Mouse (Mus musculus): ENCODE measurements around the gene Efr3b. TPM values are rescaled to one million over a fixed set of nuclear protein-coding genes. Genes with fewer than 3 reads are reported as not detected.

Efr3b gene
- polyA plus RNA-seq, 1 experiment, result 0.97 TPM

- no peak for DNase-seq (ENCODE audit: low read depth in 1 of 2, low spot score in 2 of 2)
- Histone ChIP-seq H3K4me3 (ENCODE audit: extremely low read depth, insufficient read depth, insufficient read length) (no peak overlapping the region), H3K27ac (ENCODE audit: insufficient read depth, low read length) (no peak overlapping the region), H3K27me3 (ENCODE audit: control insufficient read depth, insufficient read depth, low read length) (no peaks in the 10 kb centered on the region), H3K4me1 (ENCODE audit: control insufficient read depth, insufficient read depth, insufficient read length) (no peaks in the 10 kb centered on the region), H3K36me3 (ENCODE audit: control insufficient read depth, insufficient read depth, low read length) (no peaks in the 10 kb centered on the region)
- 18% methylated on average over 7 of the region's 7 CpGs for WGBS
- no peak for TF ChIP-seq POLR2A (IDR thresholded peaks at IDR 0.05; ENCODE audit: low read depth, low read length)
- no peak for TF ChIP-seq CTCF (IDR thresholded peaks at IDR 0.05; ENCODE audit: extremely low read depth, insufficient read depth, insufficient read length, insufficient replicate concordance)
Measured at GRCm38 (mm10) chr12:4022845-4023244, 15.9 kb downstream of the Efr3b start.

GRCm38 (mm10) chr12:4020505-4020904 is 18.2 kb downstream of the Efr3b start:
- TF ChIP-seq POLR2A (IDR thresholded peaks at IDR 0.05; ENCODE audit: low read depth, low read length) (no peak), CTCF (IDR thresholded peaks at IDR 0.05; ENCODE audit: extremely low read depth, insufficient read depth, insufficient read length, insufficient replicate concordance) (no peak)
- Histone ChIP-seq H3K36me3 (ENCODE audit: control insufficient read depth, insufficient read depth, low read length) (no peaks in the 10 kb centered on the region), H3K27ac (ENCODE audit: insufficient read depth, low read length) (no peak overlapping the region), H3K27me3 (ENCODE audit: control insufficient read depth, insufficient read depth, low read length) (no peaks in the 10 kb centered on the region), H3K4me3 (ENCODE audit: extremely low read depth, insufficient read depth, insufficient read length) (no peak overlapping the region), H3K4me1 (ENCODE audit: control insufficient read depth, insufficient read depth, insufficient read length) (no peaks in the 10 kb centered on the region)
- no peak for DNase-seq (ENCODE audit: low read depth in 1 of 2, low spot score in 2 of 2)
- 71% methylated on average over 8 of the region's 8 CpGs for WGBS

DNA sequence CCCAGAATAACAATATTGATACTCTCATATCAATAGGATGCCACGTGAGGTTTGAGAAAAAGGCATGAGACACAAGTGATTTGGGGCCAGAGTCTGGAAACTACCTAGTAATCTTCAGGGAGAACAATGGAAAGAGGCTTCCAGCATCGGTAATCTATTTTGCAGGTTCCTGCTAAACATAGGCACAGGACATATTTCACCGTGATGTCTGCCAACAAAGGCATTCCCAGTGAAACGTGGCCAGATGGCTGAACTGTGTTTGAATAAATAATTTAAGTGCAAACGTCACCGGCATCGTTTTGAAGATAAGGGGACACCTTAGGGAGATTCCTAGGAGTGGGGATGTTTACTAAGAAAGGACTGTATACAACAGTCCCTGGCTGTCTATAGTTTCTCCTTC is 22.4 kb downstream of the Efr3b start:
- no peak for DNase-seq (ENCODE audit: low read depth in 1 of 2, low spot score in 2 of 2)
- 68% methylated on average over 7 of the region's 7 CpGs for WGBS

DNA sequence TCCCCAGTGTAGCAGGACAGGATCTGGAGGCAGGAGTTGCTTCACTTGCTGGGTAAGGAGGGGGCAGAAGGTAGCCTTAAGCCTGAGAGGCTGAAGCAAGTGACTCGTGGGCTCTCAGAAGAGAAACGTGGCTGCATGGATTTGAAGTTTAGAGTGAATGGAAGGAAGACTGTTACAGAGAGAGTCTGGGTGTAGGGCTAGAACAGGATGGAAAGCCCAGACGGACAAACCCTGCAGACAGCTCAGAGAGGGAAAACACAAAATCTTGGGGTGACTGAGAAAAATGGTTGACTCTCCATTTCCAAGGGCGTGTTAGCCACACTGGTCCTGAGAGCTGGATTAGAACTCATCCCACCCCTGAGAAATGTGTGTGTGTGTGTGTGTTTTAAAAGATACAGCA is 23.0 kb downstream of the Efr3b start:
- H3K4me1 ChIP-seq (ENCODE audit: control insufficient read depth, insufficient read depth, insufficient read length), result no peaks in the 10 kb centered on the region
- H3K36me3 ChIP-seq (ENCODE audit: control insufficient read depth, insufficient read depth, low read length), result no peaks in the 10 kb centered on the region
- TF ChIP-seq CTCF (IDR thresholded peaks at IDR 0.05; ENCODE audit: extremely low read depth, insufficient read depth, insufficient read length, insufficient replicate concordance) (no peak), POLR2A (IDR thresholded peaks at IDR 0.05; ENCODE audit: low read depth, low read length) (no peak)
- no peak for DNase-seq (ENCODE audit: low read depth in 1 of 2, low spot score in 2 of 2)
- H3K27ac ChIP-seq (ENCODE audit: insufficient read depth, low read length), result no peak overlapping the region
- 63% methylated on average over 4 of the region's 4 CpGs for WGBS
- H3K4me3 ChIP-seq (ENCODE audit: extremely low read depth, insufficient read depth, insufficient read length), result no peak overlapping the region
- no peaks in the 10 kb centered on the region for H3K27me3 ChIP-seq (ENCODE audit: control insufficient read depth, insufficient read depth, low read length)

More for the DNA sequence above, 22.4 kb downstream of the Efr3b start:
- H3K27me3 ChIP-seq (ENCODE audit: control insufficient read depth, insufficient read depth, low read length), result no peaks in the 10 kb centered on the region
- H3K36me3 ChIP-seq (ENCODE audit: control insufficient read depth, insufficient read depth, low read length), result no peaks in the 10 kb centered on the region
- no peak overlapping the region for H3K27ac ChIP-seq (ENCODE audit: insufficient read depth, low read length)
- TF ChIP-seq POLR2A (IDR thresholded peaks at IDR 0.05; ENCODE audit: low read depth, low read length) (no peak), CTCF (IDR thresholded peaks at IDR 0.05; ENCODE audit: extremely low read depth, insufficient read depth, insufficient read length, insufficient replicate concordance) (no peak)
- no peaks in the 10 kb centered on the region for H3K4me1 ChIP-seq (ENCODE audit: control insufficient read depth, insufficient read depth, insufficient read length)
- no peak overlapping the region for H3K4me3 ChIP-seq (ENCODE audit: extremely low read depth, insufficient read depth, insufficient read length)

DNA sequence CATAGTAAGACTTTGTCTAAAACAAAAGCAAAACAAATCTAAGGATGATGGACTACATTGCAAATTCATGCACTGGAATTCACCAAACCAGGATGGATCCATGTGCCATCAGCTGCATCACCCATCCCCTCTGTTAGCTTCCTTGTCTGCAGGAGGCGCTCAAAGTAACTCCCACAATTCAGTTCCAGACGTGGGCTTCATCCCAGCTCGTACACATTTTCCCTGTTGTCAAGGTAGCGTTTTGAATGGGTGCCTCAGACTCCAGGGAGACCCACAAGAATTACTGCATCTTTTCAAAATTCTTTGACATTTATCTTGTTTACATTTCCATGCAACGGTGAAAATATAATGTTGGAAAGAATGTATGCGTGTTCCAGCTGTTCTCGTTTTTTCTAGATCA is 23.5 kb downstream of the Efr3b start:
- Histone ChIP-seq H3K36me3 (ENCODE audit: control insufficient read depth, insufficient read depth, low read length) (no peaks in the 10 kb centered on the region), H3K27ac (ENCODE audit: insufficient read depth, low read length) (no peak overlapping the region), H3K4me3 (ENCODE audit: extremely low read depth, insufficient read depth, insufficient read length) (no peak overlapping the region), H3K4me1 (ENCODE audit: control insufficient read depth, insufficient read depth, insufficient read length) (no peaks in the 10 kb centered on the region), H3K27me3 (ENCODE audit: control insufficient read depth, insufficient read depth, low read length) (no peaks in the 10 kb centered on the region)
- no peak for DNase-seq (ENCODE audit: low read depth in 1 of 2, low spot score in 2 of 2)
- WGBS, result 85% methylated on average over 7 of the region's 7 CpGs
- TF ChIP-seq CTCF (IDR thresholded peaks at IDR 0.05; ENCODE audit: extremely low read depth, insufficient read depth, insufficient read length, insufficient replicate concordance) (no peak), POLR2A (IDR thresholded peaks at IDR 0.05; ENCODE audit: low read depth, low read length) (no peak)

DNA sequence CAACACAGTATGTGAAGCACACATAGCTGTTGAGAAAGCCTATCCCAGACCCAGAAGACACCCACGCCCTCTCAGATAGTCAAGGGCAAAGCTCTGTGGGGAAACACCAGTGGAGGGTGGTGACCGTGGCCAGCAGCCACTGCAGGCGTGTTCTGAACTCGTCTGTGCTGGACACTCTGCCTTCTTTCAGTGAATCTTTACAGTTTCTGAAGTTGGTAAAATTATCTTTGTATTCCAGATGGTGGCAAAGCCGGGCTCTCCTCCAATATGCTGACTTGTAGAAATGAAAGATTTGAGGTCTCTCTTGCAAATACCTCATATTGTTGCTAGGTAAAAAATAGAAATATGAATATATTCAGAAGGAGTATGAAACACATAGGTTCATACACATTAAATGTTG is 27.0 kb downstream of the Efr3b start:
- H3K4me3 ChIP-seq (ENCODE audit: extremely low read depth, insufficient read depth, insufficient read length), result no peak overlapping the region
- no peak for TF ChIP-seq POLR2A (IDR thresholded peaks at IDR 0.05; ENCODE audit: low read depth, low read length)
- no peak for TF ChIP-seq CTCF (IDR thresholded peaks at IDR 0.05; ENCODE audit: extremely low read depth, insufficient read depth, insufficient read length, insufficient replicate concordance)
- H3K4me1 ChIP-seq (ENCODE audit: control insufficient read depth, insufficient read depth, insufficient read length), result no peaks in the 10 kb centered on the region
- 81% methylated on average over 5 of the region's 5 CpGs for WGBS
- H3K27ac ChIP-seq (ENCODE audit: insufficient read depth, low read length), result no peak overlapping the region
- H3K27me3 ChIP-seq (ENCODE audit: control insufficient read depth, insufficient read depth, low read length), result no peaks in the 10 kb centered on the region
- no peak for DNase-seq (ENCODE audit: low read depth in 1 of 2, low spot score in 2 of 2)
- H3K36me3 ChIP-seq (ENCODE audit: control insufficient read depth, insufficient read depth, low read length), result no peaks in the 10 kb centered on the region

GRCm38 (mm10) chr12:4011301-4011700 is 27.4 kb downstream of the Efr3b start:
- Histone ChIP-seq H3K27ac (ENCODE audit: insufficient read depth, low read length) (no peak overlapping the region), H3K36me3 (ENCODE audit: control insufficient read depth, insufficient read depth, low read length) (no peaks in the 10 kb centered on the region), H3K4me1 (ENCODE audit: control insufficient read depth, insufficient read depth, insufficient read length) (no peaks in the 10 kb centered on the region), H3K4me3 (ENCODE audit: extremely low read depth, insufficient read depth, insufficient read length) (no peak overlapping the region), H3K27me3 (ENCODE audit: control insufficient read depth, insufficient read depth, low read length) (no peaks in the 10 kb centered on the region)
- WGBS, result 89% methylated on average over 4 of the region's 4 CpGs
- TF ChIP-seq POLR2A (IDR thresholded peaks at IDR 0.05; ENCODE audit: low read depth, low read length), result no peak
- no peak for TF ChIP-seq CTCF (IDR thresholded peaks at IDR 0.05; ENCODE audit: extremely low read depth, insufficient read depth, insufficient read length, insufficient replicate concordance)
- no peak for DNase-seq (ENCODE audit: low read depth in 1 of 2, low spot score in 2 of 2)

Measured in spleen, adult 2 months (tissue).